Mouse (Mus musculus) midbrain, embryonic 10.5 days (tissue): Measurements from ENCODE around the gene Arfgef3. TPM values are rescaled to one million over a fixed set of nuclear protein-coding genes. Genes with fewer than 3 reads are reported as not detected.

ENCODE experiments used
- DNase-seq: peaks from one replicate; pipeline ENCODE4 v3.0.0-alpha.2; 2017; ENCODE audit warnings: low spot score
- H3K27ac ChIP-seq: fragments of 300-500 bp; sonication (generic); replicated peaks from 2 replicates; pipeline ENCODE4 v1.5.1; 2016; ENCODE audit warnings: mild to moderate bottlenecking
- H3K27me3 ChIP-seq: fragments of 300-500 bp; sonication (generic); 2 replicates; pipeline ENCODE4 v1.6.1; 2016; ENCODE audit warnings: low read depth, mild to moderate bottlenecking; ENCODE audit not compliant: poor library complexity, severe bottlenecking
- H3K36me3 ChIP-seq: fragments of 300-500 bp; sonication (generic); 2 replicates; pipeline ENCODE4 v1.6.1; 2016; ENCODE audit warnings: mild to moderate bottlenecking, moderate library complexity
- H3K4me1 ChIP-seq: fragments of 300-500 bp; sonication (generic); 2 replicates; pipeline ENCODE4 v1.6.1; 2016
- H3K4me3 ChIP-seq: fragments of 300-500 bp; sonication (generic); 2 replicates; pipeline ENCODE4 v1.5.1; 2016; ENCODE audit warnings: mild to moderate bottlenecking, moderate library complexity
- H3K9me3 ChIP-seq: fragments of 300-500 bp; sonication (generic); replicated peaks from 2 replicates; pipeline ENCODE4 v1.6.1; 2016; ENCODE audit warnings: mild to moderate bottlenecking
- WGBS: fragments of 180-500 bp; shearing (Covaris S2); methylation state at CpG from one replicate; pipeline ENCODE4 v1.1.7; 2016; 5-methylcytosine and 5-hydroxymethylcytosine counted together
- polyA plus RNA-seq: library from polyadenylated mRNA; unstranded; fragments of >200 nt; fragmentation: Nextera tagmentation; extraction: Ambion mirVana; gene quantifications from 2 replicates; pipeline ENCODE4 v1.2.1, GENCODE M21; 2016

The Arfgef3 gene
- 0.49 and 0.88 TPM in 2 replicates for polyA plus RNA-seq

DNA sequence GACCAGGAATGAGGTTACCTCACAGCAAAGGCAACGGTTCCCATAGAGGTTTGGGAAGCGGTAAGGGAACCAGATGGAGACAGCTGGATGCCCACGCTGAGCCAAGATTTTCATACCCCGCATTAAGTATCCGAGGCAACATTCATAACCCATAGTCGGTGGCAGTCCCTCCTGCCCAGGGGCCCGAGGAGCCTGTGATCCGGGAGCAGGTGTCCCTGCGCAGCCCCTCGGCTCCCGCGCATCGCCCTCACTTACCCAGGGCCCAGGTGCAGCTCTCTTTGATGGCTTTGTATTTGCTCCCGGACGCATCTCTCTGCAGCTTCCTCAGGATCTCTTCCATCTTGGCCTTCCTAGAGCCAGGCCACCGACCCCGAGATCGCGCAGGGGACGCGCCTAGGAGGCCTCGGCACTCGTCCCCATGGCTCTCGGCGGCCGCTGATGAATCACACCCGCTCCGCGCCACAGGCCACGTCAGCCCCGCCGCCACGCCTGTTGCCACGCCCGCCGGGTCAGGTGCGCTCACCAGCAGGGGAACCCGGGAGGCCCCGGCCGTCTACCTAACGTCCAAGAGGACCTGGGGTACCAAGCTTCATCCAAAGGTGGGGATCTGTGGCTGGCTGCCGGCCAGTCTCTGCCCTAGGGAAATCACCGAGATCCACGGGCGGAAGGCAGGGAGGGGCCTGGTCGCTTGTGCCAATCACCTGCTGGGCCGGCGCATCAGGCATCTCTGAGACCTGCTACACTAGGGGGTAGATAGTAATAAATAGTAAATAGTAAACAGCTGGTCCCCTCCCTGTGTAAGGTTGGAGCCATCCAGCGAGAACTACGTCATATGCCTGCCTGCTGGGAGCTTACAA lies at the start of gene Arfgef3:
TSS of gene Arfgef3 (minus strand) at position 664 of the 857 bp plus-strand sequence.
- peak; percentile 56 for DNase-seq
- Histone ChIP-seq H3K9me3 (no peaks in the 10 kb centered on the region), H3K27ac (peak within 1 kb of the TSS; percentile 80), H3K27me3 (peaks cover 38% of the 10 kb centered on the region), H3K4me1 (peaks cover 7% of the 10 kb centered on the region), H3K4me3 (peak within 1 kb of the TSS; percentile 73), H3K36me3 (no peaks in the 10 kb centered on the region)
- 2% methylated on average over 50 of the region's 50 CpGs for WGBS

DNA sequence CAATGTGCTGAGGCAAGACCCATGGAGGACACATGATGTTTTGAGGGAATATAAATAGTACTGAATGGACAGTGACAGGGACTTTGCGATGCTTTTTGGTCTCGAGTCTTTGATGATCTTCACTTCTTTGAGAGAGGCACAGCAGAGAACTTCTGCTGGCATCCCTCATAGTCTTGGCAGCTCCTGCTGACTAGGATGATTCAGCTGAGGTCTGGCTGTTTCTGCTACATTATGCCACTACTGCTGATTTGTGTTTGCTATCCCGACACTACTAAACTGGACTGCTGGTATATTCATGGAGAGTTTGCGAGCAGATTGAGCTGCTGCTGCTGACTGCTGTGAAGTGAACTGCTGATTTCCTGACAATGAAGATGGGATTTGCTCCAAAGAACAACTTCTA lies 46.3 kb upstream of the Arfgef3 start:
- no peak for DNase-seq
- Histone ChIP-seq H3K9me3 (no peaks in the 10 kb centered on the region), H3K4me1 (no peaks in the 10 kb centered on the region), H3K4me3 (no peak overlapping the region), H3K27me3 (no peaks in the 10 kb centered on the region), H3K27ac (no peak overlapping the region), H3K36me3 (no peaks in the 10 kb centered on the region)
- 93% methylated on average over 4 of the region's 4 CpGs for WGBS

- Histone ChIP-seq H3K36me3 (no peaks in the 10 kb centered on the region), H3K9me3 (no peaks in the 10 kb centered on the region), H3K27me3 (no peaks in the 10 kb centered on the region), H3K4me1 (no peaks in the 10 kb centered on the region), H3K4me3 (no peak overlapping the region), H3K27ac (no peak overlapping the region)
- no peak for DNase-seq
- WGBS = 56% methylated on average over 1 of the region's 1 CpGs
Observed at GRCm38 (mm10) chr10:18788601-18789000, 44.9 kb upstream of the Arfgef3 start.

DNA sequence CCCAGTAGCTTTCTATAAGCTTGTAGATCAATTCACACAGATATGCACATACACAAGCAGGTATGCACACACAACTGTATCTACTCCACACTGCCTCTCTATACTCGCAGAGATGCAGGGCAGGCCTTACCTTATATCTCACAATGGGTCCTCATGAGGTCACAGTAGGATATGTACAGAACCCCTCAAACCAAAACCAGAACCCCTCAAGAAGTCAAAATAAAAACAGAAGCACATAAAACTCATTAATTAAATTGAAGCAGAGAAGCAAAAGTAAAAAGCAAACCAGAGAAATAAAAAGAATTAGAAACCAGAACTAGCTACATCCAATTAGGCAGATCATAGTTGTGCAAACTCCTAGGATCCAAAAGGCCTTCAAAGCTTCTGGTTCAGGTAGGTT lies 42.9 kb upstream of the Arfgef3 start, which contains the start of gene Gm4922:
TSS of gene Gm4922 (minus strand) at position 101 of the 400 bp plus-strand sequence.
- H3K27me3 ChIP-seq = no peaks in the 10 kb centered on the region
- H3K9me3 ChIP-seq = no peaks in the 10 kb centered on the region
- no peaks in the 10 kb centered on the region for H3K4me1 ChIP-seq
- no peak for DNase-seq
- H3K27ac ChIP-seq = no peak within 1 kb of the TSS
- H3K4me3 ChIP-seq = no peak within 1 kb of the TSS
- WGBS = 91% methylated on average over 1 of the region's 1 CpGs
- H3K36me3 ChIP-seq = no peaks in the 10 kb centered on the region

DNA sequence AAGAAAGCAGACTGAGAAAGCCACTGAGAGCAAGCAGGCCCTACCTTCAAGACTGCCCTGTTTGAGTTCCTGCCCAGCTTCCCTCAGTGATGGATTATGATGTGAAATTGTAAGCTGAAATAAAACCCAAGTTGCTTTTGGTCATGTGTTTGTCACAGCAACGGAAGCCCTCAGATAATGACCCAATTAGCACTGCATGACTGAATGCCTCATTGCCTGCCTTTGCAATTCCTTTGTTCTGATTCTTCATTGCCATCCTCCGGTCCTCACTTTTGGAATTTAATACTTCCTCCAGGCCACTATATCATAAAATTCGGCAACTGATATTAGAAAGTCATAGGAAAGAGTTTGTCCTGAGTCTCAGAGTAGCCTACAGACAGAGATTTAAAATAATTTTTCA lies 33.8 kb upstream of the Arfgef3 start:
- Histone ChIP-seq H3K9me3 (no peaks in the 10 kb centered on the region), H3K36me3 (no peaks in the 10 kb centered on the region), H3K27ac (no peak overlapping the region), H3K27me3 (no peaks in the 10 kb centered on the region), H3K4me3 (no peak overlapping the region), H3K4me1 (no peaks in the 10 kb centered on the region)
- 74% methylated on average over 3 of the region's 3 CpGs for WGBS
- DNase-seq = no peak

GRCm38 (mm10) chr10:18772537-18773179 lies 28.9 kb upstream of the Arfgef3 start:
- Histone ChIP-seq H3K4me1 (no peaks in the 10 kb centered on the region), H3K4me3 (no peak overlapping the region), H3K9me3 (no peaks in the 10 kb centered on the region), H3K36me3 (no peaks in the 10 kb centered on the region), H3K27me3 (no peaks in the 10 kb centered on the region), H3K27ac (no peak overlapping the region)
- WGBS = 78% methylated on average over 4 of the region's 4 CpGs
- DNase-seq = no peak

- no peaks in the 10 kb centered on the region for H3K36me3 ChIP-seq
- no peak overlapping the region for H3K27ac ChIP-seq
- no peaks in the 10 kb centered on the region for H3K4me1 ChIP-seq
- H3K9me3 ChIP-seq = no peaks in the 10 kb centered on the region; the same call in 1 of the 2 replicates
- no peak overlapping the region for H3K4me3 ChIP-seq
- no peaks in the 10 kb centered on the region for H3K27me3 ChIP-seq
- DNase-seq = no peak
- 52% methylated on average over 5 of the region's 5 CpGs for WGBS
Observed at GRCm38 (mm10) chr10:18769909-18770308, 26.2 kb upstream of the Arfgef3 start.

GRCm38 (mm10) chr10:18760241-18760640 lies 16.5 kb upstream of the Arfgef3 start:
- peak; percentile 56 for DNase-seq
- H3K27me3 ChIP-seq = no peaks in the 10 kb centered on the region
- H3K36me3 ChIP-seq = no peaks in the 10 kb centered on the region
- H3K4me3 ChIP-seq = no peak overlapping the region
- H3K27ac ChIP-seq = no peak overlapping the region
- H3K4me1 ChIP-seq = no peaks in the 10 kb centered on the region
- WGBS = 35% methylated on average over 2 of the region's 2 CpGs
- H3K9me3 ChIP-seq = no peaks in the 10 kb centered on the region; the same call in 1 of the 2 replicates

DNA sequence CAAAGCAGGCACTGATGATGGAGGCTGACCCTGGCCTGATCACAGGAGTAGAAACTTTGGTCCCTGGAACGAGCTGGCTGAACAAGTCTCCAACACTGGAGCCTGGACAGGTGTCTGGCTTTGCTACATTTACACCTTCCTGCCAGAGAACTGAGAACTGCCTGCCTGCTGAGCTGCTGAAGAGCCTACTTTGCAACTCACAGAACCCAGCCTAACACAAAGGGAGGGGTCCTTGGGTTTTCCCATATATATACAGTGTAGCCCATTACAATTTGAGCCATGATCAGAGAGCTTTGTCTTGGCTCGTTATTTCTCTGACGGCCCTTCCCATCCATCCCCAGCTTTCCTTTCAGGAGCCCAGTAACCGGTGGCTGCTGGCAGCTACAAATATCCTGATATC lies 6.3 kb upstream of the Arfgef3 start:
- no peaks in the 10 kb centered on the region for H3K9me3 ChIP-seq
- no peaks in the 10 kb centered on the region for H3K36me3 ChIP-seq
- H3K27me3 ChIP-seq = peaks cover 4% of the 10 kb centered on the region
- H3K4me3 ChIP-seq = no peak overlapping the region
- no peak overlapping the region for H3K27ac ChIP-seq
- DNase-seq = no peak
- no peaks in the 10 kb centered on the region for H3K4me1 ChIP-seq
- 82% methylated on average over 4 of the region's 4 CpGs for WGBS

GRCm38 (mm10) chr10:18742086-18742485 lies 1.7 kb downstream of the Arfgef3 start:
- Histone ChIP-seq H3K4me1 (peaks cover 7% of the 10 kb centered on the region), H3K27ac (no peak overlapping the region), H3K9me3 (no peaks in the 10 kb centered on the region), H3K4me3 (peak overlapping the region; percentile 14; the same call in 1 of the 2 replicates), H3K27me3 (peaks cover 38% of the 10 kb centered on the region), H3K36me3 (no peaks in the 10 kb centered on the region)
- DNase-seq = no peak
- 83% methylated on average over 6 of the region's 6 CpGs for WGBS

DNA sequence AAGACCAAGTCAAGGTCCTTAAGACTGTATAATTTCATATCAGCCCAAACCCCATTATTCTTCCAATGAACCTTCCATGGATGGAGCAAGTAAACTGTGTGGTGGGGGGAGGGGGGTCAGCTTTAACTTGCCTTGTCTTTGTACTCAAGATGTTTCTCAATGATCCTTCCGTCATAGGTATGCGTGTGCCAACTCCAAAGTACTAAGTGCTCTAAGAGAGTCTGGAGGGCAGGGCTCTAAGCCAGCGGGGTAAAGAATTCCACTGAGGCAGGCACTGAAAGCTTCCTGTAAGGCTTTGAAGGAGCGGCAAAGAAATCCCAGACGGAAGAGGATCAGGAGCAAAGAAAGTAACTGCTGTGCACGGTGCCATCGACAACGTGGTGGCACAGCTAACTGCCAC lies 2.7 kb downstream of the Arfgef3 start:
- Histone ChIP-seq H3K27ac (no peak overlapping the region), H3K27me3 (peaks cover 38% of the 10 kb centered on the region), H3K4me1 (peaks cover 7% of the 10 kb centered on the region), H3K9me3 (no peaks in the 10 kb centered on the region), H3K36me3 (no peaks in the 10 kb centered on the region), H3K4me3 (no peak overlapping the region)
- DNase-seq = no peak
- WGBS = 86% methylated on average over 8 of the region's 8 CpGs

DNA sequence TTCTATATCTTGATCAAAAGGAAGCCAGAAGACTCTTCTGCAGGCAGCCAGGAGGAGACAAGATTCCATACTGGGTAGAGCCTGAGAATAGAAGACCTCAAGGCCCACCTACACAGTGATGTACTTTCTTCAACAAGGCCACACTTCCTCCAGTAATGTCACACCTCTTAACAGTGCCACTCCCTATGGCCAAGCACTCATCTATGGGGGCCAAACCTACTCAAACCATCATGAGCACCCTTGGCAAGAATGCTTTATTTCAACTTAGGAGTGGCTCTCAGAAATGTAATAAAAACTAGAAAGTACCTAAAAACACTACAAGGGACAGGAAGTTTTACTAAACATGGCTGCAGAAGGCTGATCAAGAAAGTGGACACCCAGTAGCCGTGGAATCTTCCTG lies 15.2 kb downstream of the Arfgef3 start:
- Histone ChIP-seq H3K36me3 (no peaks in the 10 kb centered on the region), H3K27me3 (no peaks in the 10 kb centered on the region), H3K27ac (no peak overlapping the region), H3K9me3 (no peaks in the 10 kb centered on the region), H3K4me3 (no peak overlapping the region), H3K4me1 (no peaks in the 10 kb centered on the region)
- WGBS = 81% methylated on average over 1 of the region's 1 CpGs
- DNase-seq = no peak

- DNase-seq = no peak
- Histone ChIP-seq H3K36me3 (no peaks in the 10 kb centered on the region), H3K27ac (no peak overlapping the region), H3K27me3 (no peaks in the 10 kb centered on the region), H3K9me3 (no peaks in the 10 kb centered on the region), H3K4me1 (no peaks in the 10 kb centered on the region), H3K4me3 (no peak overlapping the region)
- 98% methylated on average over 4 of the region's 4 CpGs for WGBS
Observed at GRCm38 (mm10) chr10:18711436-18711835, 32.3 kb downstream of the Arfgef3 start.
